Mouse (Mus musculus): ENCODE data around the gene Mug1. TPM values are rescaled to one million over a fixed set of nuclear protein-coding genes. Genes with fewer than 3 reads are reported as not detected.

Gene Mug1
- not detected for polyA plus RNA-seq (2015; fragmentation: Illumina TruSeq; extraction: RNeasy Lipid Tissue Mini Kit (QIAGEN cat#74804); ENCODE audit: insufficient read depth, low read depth, low replicate concordance)

DNA sequence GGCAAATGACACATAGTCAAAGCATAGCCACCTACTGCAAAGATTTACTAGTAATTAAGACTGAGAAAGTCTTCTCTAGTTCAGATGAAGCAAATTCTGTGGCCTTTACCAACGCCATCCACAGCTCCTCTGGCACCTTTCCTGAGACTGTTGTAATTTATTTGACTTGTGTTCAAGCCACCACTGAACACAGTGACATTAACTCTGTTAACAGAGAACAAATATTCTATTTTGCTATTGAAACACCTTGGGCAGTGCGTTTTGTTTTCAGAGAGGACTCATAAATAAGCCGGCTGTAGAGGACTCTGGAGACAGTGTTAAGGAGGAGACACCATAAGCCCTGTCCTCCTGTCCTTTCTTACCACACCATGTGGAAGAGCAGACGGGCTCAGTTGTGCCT, at the start of gene Mug1:
TSS of gene Mug1 (plus strand) at position 271 of the 400 bp plus-strand sequence.

Other genes with a start within 250 kb of the Mug1 start
- not detected for gene A2m, start 203.2 kb upstream of the Mug1 start, polyA plus RNA-seq (2015; fragmentation: Illumina TruSeq; extraction: RNeasy Lipid Tissue Mini Kit (QIAGEN cat#74804); ENCODE audit: insufficient read depth, low read depth, low replicate concordance)
- gene Gm7298, start 105.6 kb upstream of the Mug1 start, polyA plus RNA-seq (2015; fragmentation: Illumina TruSeq; extraction: RNeasy Lipid Tissue Mini Kit (QIAGEN cat#74804); ENCODE audit: insufficient read depth, low read depth, low replicate concordance): not detected
- gene Mug2, start 168.2 kb downstream of the Mug1 start, polyA plus RNA-seq (2015; fragmentation: Illumina TruSeq; extraction: RNeasy Lipid Tissue Mini Kit (QIAGEN cat#74804); ENCODE audit: insufficient read depth, low read depth, low replicate concordance): not detected

Measured in pancreas, adult 10 weeks (tissue).